Mouse (Mus musculus) liver, postnatal 0 days (tissue): ENCODE results near the gene Atf5.

ENCODE experiments used
- CTCF ChIP-seq: sonication (generic); IDR thresholded peaks from 2 replicates; pipeline ENCODE4 v1.5.1; 2016; ENCODE audit warnings: antibody characterized with exemption, low read depth
- EP300 ChIP-seq: IDR thresholded peaks from 2 replicates; pipeline ENCODE4 v1.6.1; 2016; ENCODE audit warnings: antibody characterized with exemption, low read depth, mild to moderate bottlenecking

DNA sequence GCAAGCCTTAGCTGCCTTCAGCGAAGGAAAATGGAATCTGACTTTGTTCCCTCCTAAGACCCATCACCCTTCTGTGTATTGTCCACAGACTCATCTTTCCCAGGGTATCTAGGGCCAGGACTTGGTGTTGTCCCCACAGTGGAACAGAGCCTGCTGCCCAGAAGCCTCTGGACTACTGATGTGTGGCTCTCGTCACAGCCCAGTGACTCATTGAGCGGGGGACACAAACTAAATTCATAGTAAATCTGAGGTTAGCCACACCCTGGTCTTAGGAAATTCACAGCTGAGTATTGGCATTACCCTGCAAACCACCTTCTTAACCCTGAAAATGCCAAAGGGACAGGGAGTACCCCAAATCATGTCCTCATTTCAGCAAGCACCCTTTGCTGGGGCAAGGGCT, 10.3 kb upstream of the Atf5 start:
- no peak for TF ChIP-seq CTCF
- TF ChIP-seq EP300, result no peak
